Mouse (Mus musculus): ENCODE data around the gene Lztr1.

The Lztr1 gene

DNA sequence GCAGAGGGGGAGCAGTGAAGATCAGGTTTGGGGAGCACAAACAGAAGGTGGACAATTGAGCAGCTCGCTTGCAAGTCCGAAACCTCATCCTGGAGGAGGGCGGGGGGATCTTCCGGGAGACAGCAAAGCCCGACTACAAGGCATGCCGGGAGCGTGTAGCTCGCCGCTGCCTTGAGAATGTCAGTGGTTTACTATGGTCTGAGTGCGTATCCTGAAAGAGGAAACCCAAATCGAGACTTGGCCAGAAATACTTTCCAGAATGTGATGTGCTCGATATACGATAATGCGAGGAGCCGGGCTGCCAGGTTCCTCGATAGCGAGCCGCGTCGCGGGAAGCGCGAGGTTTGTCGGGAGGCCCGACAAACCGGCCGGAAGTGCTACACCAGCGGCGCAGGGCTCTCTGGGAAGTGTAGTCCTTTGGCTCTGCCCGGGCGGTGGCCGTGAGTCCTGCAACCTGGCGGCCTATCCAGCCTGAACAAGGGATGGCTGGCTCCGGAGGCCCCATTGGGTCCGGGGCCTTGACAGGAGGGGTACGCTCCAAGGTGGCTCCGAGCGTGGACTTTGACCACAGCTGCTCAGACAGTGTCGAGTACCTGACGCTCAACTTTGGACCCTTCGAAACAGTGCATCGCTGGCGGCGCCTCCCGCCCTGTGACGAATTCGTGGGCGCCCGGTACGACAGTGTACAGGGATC is at the start of gene Lztr1:
Lztr1 (plus strand) TSS at position 143 of the 694 bp plus-strand sequence.
- in situ Hi-C loops (cut with MboI, MseI) = loop anchor here in 1 of 2 experiments (5.0 to 10.0 kb wide), 2 partner anchors 101 to 304 kb away; partner anchors contain the start of genes Pi4ka, Rimbp3, Snap29 and Ube2l3

DNA sequence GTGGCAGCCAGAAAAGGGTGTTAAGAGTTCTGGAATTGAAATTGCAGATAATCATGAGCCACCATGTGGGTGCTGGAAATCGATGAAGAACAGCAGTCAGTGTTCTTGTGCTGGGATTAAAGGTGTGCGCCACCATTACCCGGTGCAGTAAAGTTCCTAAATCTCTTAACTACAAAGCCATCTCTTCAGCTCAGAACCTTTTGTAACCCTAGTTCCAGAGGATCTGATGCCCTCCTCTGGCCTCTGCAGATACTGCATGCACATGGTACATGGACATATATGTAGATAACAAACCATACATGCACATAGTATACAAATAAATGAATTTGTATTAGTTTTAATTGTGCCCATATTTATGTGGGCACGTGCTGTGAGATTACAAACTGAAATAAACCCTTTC is 48.2 kb upstream of the Lztr1 start:
- in situ Hi-C loops (cut with MboI, MseI) = no loop called here

DNA sequence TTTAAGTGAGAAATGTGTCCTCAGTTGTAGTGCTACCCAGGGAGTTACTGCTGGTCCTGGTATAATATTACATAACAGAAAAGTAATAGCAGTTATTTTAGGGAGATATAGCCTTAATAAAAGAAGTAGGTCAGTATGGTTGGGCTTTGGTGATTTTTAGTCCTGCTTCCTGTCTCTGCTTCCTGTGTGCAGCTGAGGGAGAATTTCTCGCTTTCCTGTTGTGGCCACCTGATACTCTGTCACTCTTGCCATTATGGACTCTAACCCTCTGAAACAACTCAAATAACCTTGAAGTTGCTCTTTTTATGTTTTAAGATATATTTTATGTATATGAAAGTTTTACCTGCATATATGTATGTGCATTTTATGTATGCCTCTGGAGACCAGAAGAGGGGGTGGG is 46.9 kb upstream of the Lztr1 start:
- in situ Hi-C loops (cut with MboI, MseI) = no loop called here

DNA sequence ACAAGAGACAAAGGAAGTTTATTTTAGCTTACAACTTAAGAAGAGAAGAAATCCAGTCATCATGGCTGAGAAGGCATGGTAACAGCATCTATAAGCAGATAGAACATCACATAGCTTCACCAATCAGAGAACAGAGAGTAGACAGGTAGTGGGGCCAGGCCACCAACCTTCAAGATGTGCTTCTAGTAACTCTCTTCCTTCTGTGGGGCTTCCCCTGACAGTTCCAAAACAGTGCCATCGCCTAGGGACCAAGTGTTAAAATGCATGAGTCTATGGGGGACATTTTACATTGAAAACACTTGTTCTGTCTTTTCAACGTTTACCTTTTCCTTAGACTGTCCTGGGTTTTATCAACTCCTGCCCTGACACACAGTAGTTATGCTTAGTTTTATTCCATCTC is 45.3 kb upstream of the Lztr1 start:
- in situ Hi-C loops (cut with MboI, MseI) = no loop called here

DNA sequence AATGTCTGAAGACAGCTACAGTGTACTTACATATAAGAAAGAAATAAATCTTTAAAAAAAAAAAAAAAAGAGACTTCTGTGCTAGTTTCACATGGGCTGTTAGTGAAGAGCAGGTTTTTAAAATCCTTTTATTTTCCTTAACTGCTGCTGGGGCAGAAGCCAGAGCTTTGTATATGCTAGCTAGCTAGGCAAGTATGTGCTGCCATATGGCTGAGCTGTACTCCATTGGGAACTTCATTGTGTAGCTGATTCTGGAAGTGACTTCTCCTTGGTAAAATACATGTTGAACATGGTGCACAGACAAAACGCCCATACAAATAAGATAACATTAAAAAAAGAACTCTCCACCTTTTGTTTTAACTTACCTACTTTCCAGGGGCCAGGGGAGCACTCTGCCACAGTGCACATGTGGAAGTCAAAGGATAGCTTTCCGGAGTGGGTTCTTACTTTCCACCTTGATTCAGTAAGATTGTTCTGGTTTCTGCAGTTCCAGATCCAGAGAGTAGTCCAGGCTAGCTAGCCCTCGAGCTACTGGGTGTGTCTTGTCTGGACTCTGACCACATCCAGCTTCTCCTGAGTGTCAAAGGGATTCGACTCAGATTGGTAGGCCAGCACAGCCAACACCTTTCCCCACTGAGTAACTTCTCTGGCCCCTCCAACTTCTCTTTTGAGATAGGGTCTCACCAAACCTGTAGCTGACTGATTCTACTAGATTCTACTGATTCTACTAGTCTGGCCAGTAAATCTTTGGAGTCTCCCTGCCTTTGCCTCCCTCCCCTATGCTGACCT is 41.4 kb upstream of the Lztr1 start:
- in situ Hi-C loops (cut with MboI, MseI) = no loop called here

DNA sequence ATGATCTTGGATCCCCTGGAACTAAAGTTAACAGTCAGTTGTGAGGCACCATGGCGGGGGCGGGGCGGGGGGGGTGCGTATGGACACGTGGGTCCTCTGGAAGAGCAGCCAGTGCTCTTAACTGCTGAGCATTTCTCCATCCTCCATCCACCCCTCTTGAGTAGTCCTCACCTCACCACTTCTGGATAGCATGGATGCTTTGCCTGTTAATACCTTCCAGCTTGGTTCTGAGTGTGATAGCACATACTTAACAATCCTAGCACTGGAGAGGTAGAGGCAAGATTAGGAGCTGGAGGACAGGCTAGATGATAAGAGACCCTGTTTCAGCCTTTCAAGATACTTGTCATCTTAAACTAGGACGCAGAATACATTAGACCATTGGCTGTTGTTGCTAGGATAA is 36.0 kb upstream of the Lztr1 start:
- in situ Hi-C loops (cut with MboI, MseI) = no loop called here

DNA sequence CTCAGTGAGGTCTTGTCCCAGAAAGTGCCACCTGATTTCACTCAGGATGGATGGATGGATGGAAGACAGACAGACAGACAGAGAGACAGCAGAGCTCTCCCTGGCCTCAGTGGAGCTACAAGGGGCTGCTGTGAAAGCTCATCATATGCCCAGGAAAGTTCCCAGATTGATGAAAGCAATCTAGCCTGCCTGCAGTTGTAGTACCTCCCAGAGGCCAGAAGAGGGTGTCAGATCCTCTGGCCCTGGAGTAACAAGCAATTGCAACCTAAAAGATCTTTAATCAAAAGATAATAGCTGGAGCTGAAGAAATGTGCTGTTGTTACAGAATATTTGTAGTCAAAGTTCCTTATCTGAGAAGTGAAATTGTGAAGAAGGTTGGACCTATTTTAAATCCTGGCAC is 34.4 kb upstream of the Lztr1 start:
- in situ Hi-C loops (cut with MboI, MseI) = no loop called here

DNA sequence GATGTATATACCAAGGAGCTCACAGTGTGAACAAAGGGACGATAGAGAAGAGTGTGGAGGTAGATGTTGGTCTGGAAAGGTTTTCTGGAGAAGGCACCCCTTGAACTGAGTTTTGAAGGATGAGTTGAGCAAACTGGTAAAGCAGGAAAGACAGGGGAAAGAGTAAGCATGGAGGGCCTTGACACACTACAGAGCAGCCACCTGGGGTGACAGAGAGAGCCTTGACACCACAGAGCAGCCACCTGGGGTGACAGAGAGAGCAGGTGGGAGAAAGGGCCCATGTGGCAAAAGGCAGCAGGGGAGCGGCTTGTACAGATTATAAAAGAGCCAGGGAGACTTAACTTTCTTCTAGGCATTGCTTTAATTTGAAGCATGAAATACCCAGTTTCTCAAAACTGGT is 33.7 kb upstream of the Lztr1 start:
- in situ Hi-C loops (cut with MboI, MseI) = no loop called here

DNA sequence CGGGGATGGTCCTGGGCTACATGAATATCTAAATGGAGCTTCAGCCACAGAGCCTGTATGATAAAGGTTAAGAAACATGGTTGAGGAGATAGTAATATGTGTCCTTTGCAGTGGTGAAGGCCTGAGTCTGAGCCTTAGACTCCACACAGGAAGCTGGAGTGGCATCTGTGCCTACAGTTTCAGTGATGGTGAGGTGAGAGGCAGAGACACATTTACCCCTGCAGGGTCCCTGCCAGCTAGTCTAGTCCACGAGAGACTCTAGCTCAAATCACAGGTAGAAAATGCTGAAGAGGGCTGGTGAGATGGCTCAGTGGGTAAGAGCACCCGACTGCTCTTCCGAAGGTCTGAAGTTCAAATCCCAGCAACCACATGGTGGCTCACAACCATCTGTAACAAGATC is 33.2 kb upstream of the Lztr1 start:
- in situ Hi-C loops (cut with MboI, MseI) = no loop called here

DNA sequence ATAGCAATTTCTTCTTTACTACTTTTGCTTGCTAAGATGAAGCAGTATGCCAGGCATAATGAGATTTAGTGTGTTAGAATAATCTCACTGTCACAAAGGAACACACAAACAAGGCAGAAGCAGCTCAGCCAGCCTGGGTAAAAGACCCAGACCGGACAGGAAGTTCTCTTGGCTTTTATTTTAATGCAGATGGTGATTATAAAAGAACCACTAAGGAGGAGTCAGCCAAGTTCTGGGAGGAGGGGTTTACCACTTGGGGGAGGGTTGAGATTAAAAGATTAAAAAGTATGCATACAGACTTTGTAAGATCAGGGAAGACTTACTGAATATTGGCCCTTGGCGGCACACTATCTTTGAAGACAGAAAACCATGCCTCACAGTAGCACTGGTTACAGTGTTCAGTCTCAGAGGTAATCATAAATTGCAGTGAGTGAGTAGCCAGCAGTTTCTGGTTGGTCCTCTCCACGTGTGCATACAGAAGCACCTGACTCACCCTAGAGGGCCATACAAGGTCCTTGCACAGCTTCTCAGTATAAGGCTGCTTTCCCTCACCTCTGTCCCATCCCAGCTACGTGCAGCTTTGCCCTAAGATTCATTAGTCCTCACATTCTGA is 30.1 kb upstream of the Lztr1 start:
- in situ Hi-C loops (cut with MboI, MseI) = no loop called here

DNA sequence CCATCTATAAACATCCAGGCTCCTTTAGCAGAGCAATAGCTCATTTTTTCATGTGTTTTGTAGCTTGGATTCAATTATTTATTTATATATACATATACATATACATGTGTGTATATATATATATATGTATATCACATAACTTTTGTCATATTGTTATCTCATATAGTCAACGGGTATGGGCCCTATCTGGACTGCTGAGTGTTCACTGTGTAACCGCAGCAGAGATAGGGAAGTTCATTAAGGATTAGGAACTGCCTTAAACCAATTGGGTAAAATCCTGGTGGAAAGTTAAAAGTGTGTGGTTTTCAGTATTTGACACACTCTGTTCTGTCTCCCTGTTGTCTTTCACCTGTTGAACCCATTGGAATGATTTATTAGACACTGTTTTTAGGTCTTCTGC is 27.0 kb upstream of the Lztr1 start:
- in situ Hi-C loops (cut with MboI, MseI) = no loop called here

DNA sequence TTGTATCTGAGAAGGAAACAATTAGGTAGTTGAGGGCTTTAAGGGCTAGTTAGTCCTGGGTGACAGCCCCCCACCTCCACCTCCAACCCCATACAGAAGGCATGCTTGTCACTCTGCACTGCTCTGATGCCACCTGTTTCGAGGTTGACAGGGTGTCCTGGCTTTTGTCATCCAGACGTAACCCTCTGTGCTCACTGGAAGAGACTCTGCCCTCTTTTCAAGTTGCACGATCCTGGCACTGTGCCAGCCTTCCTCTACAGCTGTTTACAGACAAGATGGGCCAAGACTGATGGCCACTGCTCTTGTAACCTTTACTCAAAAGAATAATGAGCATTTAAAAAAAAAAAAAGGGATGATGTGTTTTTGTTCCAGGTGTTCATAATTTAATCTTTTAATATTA is 22.0 kb upstream of the Lztr1 start:
- in situ Hi-C loops (cut with MboI, MseI) = no loop called here

DNA sequence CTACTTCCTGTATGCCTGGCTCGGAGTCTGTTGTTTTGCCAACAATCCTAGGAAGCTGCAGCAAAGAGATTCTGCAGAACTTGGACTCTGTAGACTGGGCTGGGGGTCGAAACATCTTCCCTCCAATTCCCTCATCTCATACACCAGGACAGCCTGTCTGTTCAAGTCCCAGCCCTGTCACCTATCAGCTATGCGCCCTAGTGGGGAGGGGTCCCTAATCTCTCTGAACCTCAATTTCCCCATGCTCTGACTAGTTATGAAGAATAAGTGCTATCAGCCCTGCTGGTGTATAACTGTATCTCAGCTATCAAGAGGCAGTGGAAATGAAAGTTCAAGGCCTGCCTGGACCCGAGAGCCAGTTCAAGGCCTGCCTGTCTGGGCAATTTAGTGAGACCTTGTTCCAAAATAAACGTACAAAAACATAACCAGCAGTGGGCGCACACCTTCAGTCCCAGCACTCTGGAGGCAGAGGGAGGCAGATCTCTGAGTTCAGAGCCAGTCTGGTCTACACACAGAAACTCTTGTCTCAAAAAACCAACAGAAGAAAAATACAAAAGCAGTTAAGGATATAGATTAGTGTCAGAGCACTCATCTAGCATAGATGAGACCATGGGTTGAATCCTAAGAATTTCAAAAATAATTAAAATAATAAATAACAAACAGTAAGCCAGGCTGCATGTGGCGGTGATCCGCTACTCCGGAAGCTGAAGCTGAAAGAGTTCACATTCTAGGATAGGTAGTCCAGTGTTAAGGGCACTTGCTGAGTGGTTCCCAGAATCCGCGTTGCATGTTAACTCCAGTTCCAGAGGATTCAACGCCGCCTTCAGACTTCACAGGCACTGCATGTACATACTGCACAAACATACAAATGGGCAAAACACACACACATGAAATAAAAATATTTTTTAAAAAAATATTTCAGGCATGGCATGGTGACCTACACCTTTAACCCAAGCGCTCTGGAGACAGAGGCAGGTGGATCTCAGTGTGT is 19.7 kb upstream of the Lztr1 start:
- in situ Hi-C loops (cut with MboI, MseI) = no loop called here

DNA sequence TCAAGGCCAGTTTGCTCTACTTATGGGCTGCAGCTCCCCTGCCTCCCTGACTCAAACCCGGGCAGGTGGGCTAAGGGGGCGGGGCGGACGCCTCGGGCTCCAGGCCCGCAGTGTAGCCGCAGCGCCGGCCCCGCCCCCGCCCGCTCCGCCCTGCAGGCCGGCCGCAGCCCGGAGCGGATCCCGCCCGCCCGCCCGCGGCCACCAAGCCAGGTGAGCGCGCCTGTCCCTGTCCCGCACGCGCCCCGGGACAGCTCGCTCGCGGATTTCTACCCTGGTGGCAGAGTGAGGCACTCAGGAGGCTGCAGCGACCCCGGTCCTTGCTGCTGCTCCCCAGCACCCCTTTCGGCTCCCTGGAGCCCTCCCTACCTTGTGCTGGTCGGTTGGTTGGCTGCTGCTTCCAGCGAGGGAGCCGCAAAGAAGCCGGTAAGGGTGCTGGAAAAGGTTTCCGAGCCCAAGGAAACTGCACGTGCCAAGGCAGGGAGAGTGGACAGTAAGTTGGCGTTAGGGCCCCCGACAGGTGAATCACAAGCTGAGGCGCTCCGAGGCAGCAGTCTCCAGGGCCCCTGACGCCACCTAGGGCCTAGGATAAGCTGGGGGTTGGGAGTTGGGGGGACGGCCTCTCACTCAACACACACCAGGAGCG is 18.9 kb upstream of the Lztr1 start, which contains the start of gene Aifm3:
Aifm3 (plus strand) TSS at position 143 of the 643 bp plus-strand sequence.
- in situ Hi-C loops (cut with MboI, MseI) = no loop called here

DNA sequence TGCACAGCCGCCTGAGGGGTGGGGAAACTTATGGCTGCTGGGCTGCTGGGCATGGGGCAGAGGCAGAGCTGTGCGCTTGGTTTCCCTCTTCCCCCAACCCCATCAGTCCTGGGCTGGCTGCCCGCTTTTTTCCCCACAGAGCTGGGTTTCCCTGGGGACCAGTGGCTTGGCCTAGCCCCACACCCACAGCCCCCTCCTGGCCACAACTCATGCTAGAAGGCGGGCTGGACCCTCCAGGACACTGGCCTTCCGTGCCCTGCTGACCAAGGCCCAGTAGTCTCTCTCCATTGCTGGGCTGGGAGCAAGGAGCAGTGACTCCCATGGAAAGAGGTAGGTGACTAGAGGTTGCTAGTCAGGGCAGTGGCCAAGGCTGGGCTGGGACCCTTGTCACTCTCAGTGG is 17.3 kb upstream of the Lztr1 start:
- in situ Hi-C loops (cut with MboI, MseI) = no loop called here

DNA sequence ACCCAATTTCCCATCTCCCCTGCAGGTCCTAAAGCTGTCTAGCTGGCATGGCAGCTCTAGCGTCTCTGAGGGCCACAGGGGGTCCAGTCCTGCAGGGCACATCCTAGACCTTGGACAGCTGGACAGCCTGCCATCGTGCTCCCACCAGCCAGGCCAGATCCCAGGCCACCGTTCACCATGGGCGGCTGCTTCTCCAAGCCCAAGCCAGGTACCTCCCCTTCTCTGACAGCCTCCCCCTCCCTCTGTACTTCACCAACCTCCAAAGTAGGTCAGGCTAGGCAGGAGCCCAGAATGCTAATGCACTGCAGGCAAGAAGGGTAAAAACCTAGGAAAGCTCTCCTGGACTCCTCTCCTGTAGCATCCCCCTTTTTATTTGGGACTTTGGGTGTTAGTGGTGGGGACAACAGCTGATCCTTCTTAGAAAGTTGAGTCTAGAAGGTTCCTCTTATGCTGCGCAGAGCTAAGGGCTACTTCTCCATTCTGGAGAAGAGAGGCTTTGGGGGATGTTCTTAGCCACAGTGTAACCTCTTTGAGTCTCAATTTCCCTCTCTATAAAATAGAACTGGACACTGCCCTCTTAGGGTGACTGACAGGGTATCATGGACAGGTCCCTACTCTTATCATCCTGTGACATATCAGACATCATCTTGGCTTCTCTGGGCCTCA is 16.5 kb upstream of the Lztr1 start:
- in situ Hi-C loops (cut with MboI, MseI) = no loop called here

DNA sequence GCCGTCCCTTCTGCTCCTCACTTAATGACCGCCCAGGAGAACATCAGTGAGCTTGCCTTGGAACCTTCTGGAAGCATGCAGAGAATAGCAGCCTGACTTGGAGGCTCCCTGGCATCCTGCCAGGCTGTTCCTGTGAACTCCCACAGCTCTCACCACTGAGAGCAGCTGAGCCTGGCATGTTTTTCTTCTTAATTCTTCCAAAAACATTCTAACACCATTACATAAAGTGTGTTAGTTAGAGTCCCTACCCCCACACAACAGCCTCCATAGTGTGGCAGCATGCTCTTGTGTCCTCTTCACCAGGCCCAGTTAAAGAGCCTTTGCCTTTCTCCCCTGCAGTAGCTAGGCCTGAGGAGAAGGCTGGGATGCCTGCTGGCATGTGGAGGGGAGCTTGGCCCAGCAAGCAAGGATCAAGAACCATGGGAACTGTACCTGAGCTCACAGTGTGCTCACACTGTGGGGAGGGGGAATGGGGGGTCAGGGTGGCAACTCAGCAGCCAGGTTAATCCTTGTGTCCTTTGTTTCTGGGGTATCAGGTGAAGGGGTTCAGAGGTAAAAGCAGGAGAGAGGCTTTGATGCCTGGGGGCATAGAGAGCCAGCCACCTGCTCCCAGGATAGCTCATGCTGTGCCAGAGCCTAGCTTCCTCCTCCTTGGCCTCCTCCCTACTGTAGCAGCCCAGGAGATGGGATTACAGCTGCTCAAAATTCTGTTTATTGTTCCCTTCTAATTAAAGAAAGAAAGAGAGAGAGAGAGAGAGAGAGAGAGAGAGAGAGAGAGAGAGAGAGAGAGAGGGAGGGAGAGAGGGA is 11.8 kb upstream of the Lztr1 start:
- in situ Hi-C loops (cut with MboI, MseI) = no loop called here

DNA sequence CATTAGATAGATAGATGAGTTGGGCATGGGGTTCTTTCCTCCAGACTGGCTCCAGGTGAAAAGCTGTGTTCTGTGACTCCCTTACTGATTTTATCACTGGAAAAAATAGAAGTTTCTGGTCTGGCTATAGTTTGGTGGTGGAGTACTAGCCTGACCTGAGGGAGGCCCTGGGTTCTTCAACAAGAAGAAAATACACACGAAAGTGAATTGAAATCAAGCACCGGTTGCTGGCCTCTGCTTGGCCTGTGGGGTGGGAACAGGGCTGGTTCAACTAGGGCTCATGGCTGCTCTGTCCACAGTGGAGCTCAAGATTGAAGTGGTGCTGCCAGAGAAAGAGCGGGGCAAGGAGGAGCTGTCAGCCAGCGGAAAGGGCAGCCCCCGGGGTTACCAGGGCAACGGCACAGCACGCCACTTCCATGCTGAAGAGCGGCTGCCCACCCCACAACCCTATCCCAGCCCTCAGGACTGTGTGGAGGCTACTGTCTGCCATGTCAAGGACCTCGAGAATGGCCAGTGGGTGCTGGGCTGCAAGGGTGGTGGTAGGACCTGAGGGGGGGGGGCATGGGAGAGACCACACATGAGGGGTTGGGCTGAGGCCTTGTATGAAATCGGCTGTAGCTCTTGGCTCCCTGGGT is 9.1 kb upstream of the Lztr1 start:
- in situ Hi-C loops (cut with MboI, MseI) = no loop called here

DNA sequence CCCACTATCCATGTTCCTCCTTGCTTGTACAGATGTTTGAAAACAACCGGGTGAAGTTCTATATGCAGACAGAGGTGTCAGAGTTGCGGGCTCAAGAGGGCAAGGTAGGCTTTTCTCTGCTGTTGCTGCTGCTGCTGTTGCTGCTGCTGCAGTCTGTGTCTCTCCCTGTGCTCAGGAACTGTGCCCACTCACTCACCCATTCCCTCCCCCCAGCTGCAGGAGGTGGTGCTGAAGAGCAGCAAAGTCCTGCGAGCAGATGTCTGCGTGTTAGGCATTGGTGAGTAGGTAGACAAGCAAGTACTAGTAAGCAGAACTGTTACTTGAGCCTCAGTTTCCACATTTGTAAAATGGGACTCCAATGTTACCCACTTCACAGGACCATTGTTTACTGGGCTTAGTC is 5.8 kb upstream of the Lztr1 start:
- in situ Hi-C loops (cut with MboI, MseI) = loop anchor here in 1 of 2 experiments (10.0 kb wide), 1 partner anchor 298 kb away; the partner anchor contains the start of genes Rimbp3 and Ube2l3
